8 mouse cellular contexts compared by ENCODE assay signal in the genomic region with DNA sequence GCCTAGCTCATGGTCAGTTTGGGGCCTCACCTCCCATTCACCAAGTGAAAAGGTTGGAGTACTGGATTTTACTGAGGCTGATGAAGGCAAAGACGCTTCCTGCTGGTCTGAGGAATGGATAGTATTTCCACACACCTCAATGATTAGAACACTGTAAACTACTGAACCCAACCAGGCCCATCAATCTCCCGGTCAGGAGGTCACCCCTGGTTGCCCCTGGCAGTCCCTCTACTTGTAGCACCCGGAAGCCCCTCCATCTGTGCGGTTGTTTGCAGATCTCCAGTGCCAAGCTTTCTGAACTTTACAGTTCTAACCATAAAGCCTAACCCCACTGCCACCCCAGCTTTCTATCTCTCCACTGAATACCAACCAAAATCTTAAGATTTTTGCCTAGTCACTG. TPM values are rescaled to one million over a fixed set of nuclear protein-coding genes. Genes with fewer than 3 reads are reported as not detected.
DNase-seq lines count a peak whose midpoint lies in the region; ATAC-seq lines count a peak whose summit lies in the region.

No protein-coding gene starts in this region.

- peak; percentile 45 for ATAC-seq in kidney, embryonic 15.5 days (replicated peaks; ENCODE audit: low FRiP score)
- ATAC-seq in embryonic facial prominence, embryonic 15.5 days (ENCODE audit: insufficient number of reproducible peaks, low FRiP score, low TSS enrichment, low read depth) = no peak
- 0 out of 2 replicates have a peak, but pooled peaks have one; percentile 17 for ATAC-seq in hindbrain, embryonic 13.5 days (ENCODE audit: low FRiP score)
- ATAC-seq in liver, embryonic 15.5 days (ENCODE audit: insufficient read depth) = no peak

- no peak overlapping the region for H3K27ac ChIP-seq in kidney, embryonic 15.5 days
- H3K27ac ChIP-seq in embryonic facial prominence, embryonic 15.5 days (replicated peaks) = no peak overlapping the region
- no peak overlapping the region for H3K27ac ChIP-seq in hindbrain, embryonic 13.5 days
- no peak overlapping the region for H3K27ac ChIP-seq in liver, embryonic 15.5 days (replicated peaks)

- DNase-seq in kidney, adult 11 months = no peak
- DNase-seq in cerebellum, postnatal 4 days (ENCODE audit: low spot score in 2 of 2) = no peak
- DNase-seq in B cell, adult 2 months = no peak
- no peak for DNase-seq in gastrocnemius, postnatal 36 days

- H3K9ac ChIP-seq in kidney, embryonic 15.5 days = peak overlapping the region; percentile 37; the same call in 1 of the 2 replicates
- no peak overlapping the region for H3K9ac ChIP-seq in embryonic facial prominence, embryonic 15.5 days
- 0 out of 2 replicates have a peak overlapping the region, but pooled peaks have one; percentile 35 for H3K9ac ChIP-seq in hindbrain, embryonic 13.5 days
- no peak overlapping the region for H3K9ac ChIP-seq in liver, embryonic 15.5 days

- peaks cover 12% of the 10 kb centered on the region for H3K4me1 ChIP-seq in kidney, embryonic 15.5 days
- H3K4me1 ChIP-seq in embryonic facial prominence, embryonic 15.5 days = peaks cover 16% of the 10 kb centered on the region
- H3K4me1 ChIP-seq in hindbrain, embryonic 13.5 days (replicated peaks) = peaks cover 16% of the 10 kb centered on the region
- peaks cover 56% of the 10 kb centered on the region for H3K4me1 ChIP-seq in liver, embryonic 15.5 days (replicated peaks)

- H3K9me3 ChIP-seq in kidney, embryonic 15.5 days (replicated peaks) = no peaks in the 10 kb centered on the region
- H3K9me3 ChIP-seq in embryonic facial prominence, embryonic 15.5 days (replicated peaks) = no peaks in the 10 kb centered on the region
- H3K9me3 ChIP-seq in hindbrain, embryonic 13.5 days = no peaks in the 10 kb centered on the region
- H3K9me3 ChIP-seq in liver, embryonic 15.5 days (replicated peaks) = no peaks in the 10 kb centered on the region

- H3K4me2 ChIP-seq in kidney, embryonic 15.5 days = peak overlapping the region; percentile 65
- H3K4me2 ChIP-seq in embryonic facial prominence, embryonic 15.5 days (replicated peaks) = peak overlapping the region; percentile 51
- peak overlapping the region; percentile 48 for H3K4me2 ChIP-seq in hindbrain, embryonic 13.5 days
- peak overlapping the region; percentile 51; the same call in 1 of the 2 replicates for H3K4me2 ChIP-seq in liver, embryonic 15.5 days

- no peaks in the 10 kb centered on the region for H3K36me3 ChIP-seq in kidney, embryonic 15.5 days
- no peaks in the 10 kb centered on the region for H3K36me3 ChIP-seq in embryonic facial prominence, embryonic 15.5 days
- H3K36me3 ChIP-seq in hindbrain, embryonic 13.5 days = no peaks in the 10 kb centered on the region
- H3K36me3 ChIP-seq in liver, embryonic 15.5 days (replicated peaks) = no peaks in the 10 kb centered on the region

- intact Hi-C loops in gastrocnemius, postnatal 36 days (cut with DNase I) = loop anchor here (2.0 kb wide), 1 partner anchor 70 kb away; no protein-coding TSS in a partner anchor

- 31% methylated on average over 4 of the region's 4 CpGs for WGBS in kidney, embryonic 15.5 days
- WGBS in embryonic facial prominence, embryonic 15.5 days = 58% methylated on average over 4 of the region's 4 CpGs
- 64% methylated on average over 4 of the region's 4 CpGs for WGBS in hindbrain, embryonic 13.5 days
- 58% methylated on average over 4 of the region's 4 CpGs for WGBS in liver, embryonic 15.5 days (ENCODE audit: insufficient replicate concordance)

- no peaks in the 10 kb centered on the region for H3K27me3 ChIP-seq in kidney, embryonic 15.5 days
- no peaks in the 10 kb centered on the region for H3K27me3 ChIP-seq in embryonic facial prominence, embryonic 15.5 days
- H3K27me3 ChIP-seq in hindbrain, embryonic 13.5 days = peaks cover 6% of the 10 kb centered on the region; the same call in 1 of the 2 replicates
- H3K27me3 ChIP-seq in liver, embryonic 15.5 days = no peaks in the 10 kb centered on the region

- H3K4me3 ChIP-seq in kidney, embryonic 15.5 days (replicated peaks) = peak overlapping the region; percentile 40
- peak overlapping the region; percentile 33 for H3K4me3 ChIP-seq in embryonic facial prominence, embryonic 15.5 days (replicated peaks)
- H3K4me3 ChIP-seq in hindbrain, embryonic 13.5 days = no peak overlapping the region
- H3K4me3 ChIP-seq in liver, embryonic 15.5 days (replicated peaks) = no peak overlapping the region

RNA-seq across cellular contexts. Expression of a gene that starts 11.7 kb away (rescaled TPM):
- 116 and 119 TPM in 2 replicates for polyA plus RNA-seq in kidney, embryonic 15.5 days (2015; fragmentation: Nextera tagmentation; extraction: Ambion mirVana)
- polyA plus RNA-seq in embryonic facial prominence, embryonic 15.5 days (2015; fragmentation: Nextera tagmentation; extraction: Ambion mirVana) = 227 and 241 TPM in 2 replicates
- 398 and 400 TPM in 2 replicates for polyA plus RNA-seq in hindbrain, embryonic 13.5 days (2015; fragmentation: Nextera tagmentation; extraction: Ambion mirVana)
- polyA plus RNA-seq in liver, embryonic 15.5 days (2015; fragmentation: Nextera tagmentation; extraction: Ambion mirVana) = 34.4 and 37.1 TPM in 2 replicates
- 10 to 100 TPM; 23.0 to 27.9 TPM for total RNA-seq in gastrocnemius, postnatal 36 days (2021)

RNA-seq across cellular contexts. Expression of a gene that starts 36.2 kb away (rescaled TPM):
- polyA plus RNA-seq in kidney, embryonic 15.5 days (2015; fragmentation: Nextera tagmentation; extraction: Ambion mirVana) = 7.7 and 8.1 TPM in 2 replicates
- polyA plus RNA-seq in embryonic facial prominence, embryonic 15.5 days (2015; fragmentation: Nextera tagmentation; extraction: Ambion mirVana) = 7.3 and 8.3 TPM in 2 replicates
- 3.4 and 3.8 TPM in 2 replicates for polyA plus RNA-seq in hindbrain, embryonic 13.5 days (2015; fragmentation: Nextera tagmentation; extraction: Ambion mirVana)
- polyA plus RNA-seq in liver, embryonic 15.5 days (2015; fragmentation: Nextera tagmentation; extraction: Ambion mirVana) = 4.2 and 4.5 TPM in 2 replicates
- total RNA-seq in gastrocnemius, postnatal 36 days (2021) = 1 to 10 TPM in 1 of 2 experiments, under 1 TPM in 1; 0.99 to 1.2 TPM

Comparison
In these comparisons a context has a peak if more than half of its experiments do, and no peak if none do; other contexts are left out.
1. ATAC-seq: peak in kidney, embryonic 15.5 days (single experiment) and hindbrain, embryonic 13.5 days (single experiment); none in embryonic facial prominence, embryonic 15.5 days (single experiment) and liver, embryonic 15.5 days (single experiment).
2. H3K4me3 ChIP-seq: peak in kidney, embryonic 15.5 days (single experiment) and embryonic facial prominence, embryonic 15.5 days (single experiment); none in hindbrain, embryonic 13.5 days (single experiment) and liver, embryonic 15.5 days (single experiment).
3. H3K9ac ChIP-seq: peak in kidney, embryonic 15.5 days (single experiment) and hindbrain, embryonic 13.5 days (single experiment); none in embryonic facial prominence, embryonic 15.5 days (single experiment) and liver, embryonic 15.5 days (single experiment).
4. Peak in every context shown above with its lines, with median percentiles within 50 percentile points of each other: H3K4me2 ChIP-seq.